Mouse (Mus musculus): ENCODE data around the gene C2cd5. TPM values are rescaled to one million over a fixed set of nuclear protein-coding genes. Genes with fewer than 3 reads are reported as not detected.

The C2cd5 gene
- polyA plus RNA-seq, 1 experiment from 2014 or later: 9.0 TPM

- DNase-seq (ENCODE audit: low spot score) (no peak), ATAC-seq (0 out of 2 replicates have a peak, but pooled peaks have one; percentile 6)
- Histone ChIP-seq H3K27ac (ENCODE audit: low read length) (no peak within 1 kb of the TSS), H3K36me3 (ENCODE audit: insufficient read depth, low read length) (no peaks in the 10 kb centered on the region), H3K4me1 (ENCODE audit: insufficient read depth, low read depth, low read length) (peaks cover 4% of the 10 kb centered on the region; the same call in 1 of the 2 replicates), H3K9me3 (ENCODE audit: low read length) (no peaks in the 10 kb centered on the region), H3K27me3 (replicated peaks; ENCODE audit: insufficient read depth, low read length) (peaks cover 31% of the 10 kb centered on the region), H3K4me3 (ENCODE audit: low read depth, low read length) (peak within 1 kb of the TSS; percentile 38), H3K9ac (replicated peaks; ENCODE audit: low read depth) (no peak within 1 kb of the TSS), H3K4me2 (replicated peaks; ENCODE audit: low read depth, low read length) (peak within 1 kb of the TSS; percentile 65)
- TF ChIP-seq EP300 (IDR thresholded peaks at IDR 0.05) (no peak), CTCF (IDR thresholded peaks at IDR 0.05) (no peak)
- WGBS: under 1% methylated on average over 44 of the region's 45 CpGs
These were observed 135.8 kb downstream of the C2cd5 start, which contains the start of gene St8sia1 for GRCm38 (mm10) chr6:142964076-142964530. Gene St8sia1, minus strand, starts transcription at chr6:142964452.

GRCm38 (mm10) chr6:142963480-142964075 is 136.4 kb downstream of the C2cd5 start:
- WGBS: 25% methylated on average over 30 of the region's 30 CpGs
- H3K4me1 ChIP-seq (ENCODE audit: insufficient read depth, low read depth, low read length): peaks cover 4% of the 10 kb centered on the region; the same call in 1 of the 2 replicates
- H3K4me3 ChIP-seq (ENCODE audit: low read depth, low read length): peak overlapping the region; percentile 38; the same call in 1 of the 2 replicates
- H3K36me3 ChIP-seq (ENCODE audit: insufficient read depth, low read length): no peaks in the 10 kb centered on the region
- H3K27me3 ChIP-seq (replicated peaks; ENCODE audit: insufficient read depth, low read length): peaks cover 31% of the 10 kb centered on the region
- DNase-seq (ENCODE audit: low spot score) (no peak), ATAC-seq (no peak)
- TF ChIP-seq CTCF (IDR thresholded peaks at IDR 0.05): no peak
- TF ChIP-seq EP300 (IDR thresholded peaks at IDR 0.05): no peak
- no peak overlapping the region for H3K9ac ChIP-seq (replicated peaks; ENCODE audit: low read depth)
- no peak overlapping the region for H3K27ac ChIP-seq (ENCODE audit: low read length)
- H3K4me2 ChIP-seq (replicated peaks; ENCODE audit: low read depth, low read length): peak overlapping the region; percentile 65; the same call in 1 of the 2 replicates
- H3K9me3 ChIP-seq (ENCODE audit: low read length): no peaks in the 10 kb centered on the region

GRCm38 (mm10) chr6:142962881-142963280 is 137.1 kb downstream of the C2cd5 start:
- no peak overlapping the region for H3K27ac ChIP-seq (ENCODE audit: low read length)
- H3K9me3 ChIP-seq (ENCODE audit: low read length): no peaks in the 10 kb centered on the region
- peaks cover 4% of the 10 kb centered on the region; the same call in 1 of the 2 replicates for H3K4me1 ChIP-seq (ENCODE audit: insufficient read depth, low read depth, low read length)
- TF ChIP-seq EP300 (IDR thresholded peaks at IDR 0.05): no peak
- TF ChIP-seq CTCF (IDR thresholded peaks at IDR 0.05): no peak
- no peak overlapping the region for H3K4me3 ChIP-seq (ENCODE audit: low read depth, low read length)
- WGBS: 90% methylated on average over 14 of the region's 14 CpGs
- no peak for DNase-seq (ENCODE audit: low spot score)
- H3K27me3 ChIP-seq (replicated peaks; ENCODE audit: insufficient read depth, low read length): peaks cover 31% of the 10 kb centered on the region
- no peaks in the 10 kb centered on the region for H3K36me3 ChIP-seq (ENCODE audit: insufficient read depth, low read length)
- no peak overlapping the region for H3K9ac ChIP-seq (replicated peaks; ENCODE audit: low read depth)
- no peak overlapping the region for H3K4me2 ChIP-seq (replicated peaks; ENCODE audit: low read depth, low read length)
- ATAC-seq: no peak

DNA sequence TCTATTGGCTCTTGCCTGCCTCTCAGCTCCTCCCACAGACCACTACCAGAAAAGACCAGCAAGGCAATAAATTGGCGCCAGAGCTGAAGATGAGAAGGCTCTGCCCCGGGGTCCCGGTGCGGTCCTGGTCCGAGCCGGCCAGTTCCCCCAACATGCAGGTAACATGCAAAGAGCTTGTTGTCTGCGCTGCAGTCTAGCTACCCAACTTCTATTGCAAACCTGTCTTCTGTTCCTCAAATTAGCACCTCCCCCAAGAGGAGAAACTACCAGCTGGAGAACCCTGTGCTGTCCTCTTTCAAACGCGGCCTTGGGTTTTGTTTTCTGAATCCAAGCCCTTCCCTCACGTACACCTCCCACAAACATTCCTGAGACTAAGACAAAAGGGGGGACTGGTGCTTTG is 137.5 kb downstream of the C2cd5 start:
- TF ChIP-seq CTCF (IDR thresholded peaks at IDR 0.05) (no peak), EP300 (IDR thresholded peaks at IDR 0.05) (no peak)
- H3K9ac ChIP-seq (replicated peaks; ENCODE audit: low read depth): no peak overlapping the region
- H3K36me3 ChIP-seq (ENCODE audit: insufficient read depth, low read length): no peaks in the 10 kb centered on the region
- H3K4me2 ChIP-seq (replicated peaks; ENCODE audit: low read depth, low read length): no peak overlapping the region
- 82% methylated on average over 10 of the region's 10 CpGs for WGBS
- peaks cover 4% of the 10 kb centered on the region; the same call in 1 of the 2 replicates for H3K4me1 ChIP-seq (ENCODE audit: insufficient read depth, low read depth, low read length)
- ATAC-seq (no peak), DNase-seq (ENCODE audit: low spot score) (no peak)
- H3K27ac ChIP-seq (ENCODE audit: low read length): no peak overlapping the region
- no peak overlapping the region for H3K4me3 ChIP-seq (ENCODE audit: low read depth, low read length)
- peaks cover 31% of the 10 kb centered on the region for H3K27me3 ChIP-seq (replicated peaks; ENCODE audit: insufficient read depth, low read length)
- H3K9me3 ChIP-seq (ENCODE audit: low read length): no peaks in the 10 kb centered on the region

DNA sequence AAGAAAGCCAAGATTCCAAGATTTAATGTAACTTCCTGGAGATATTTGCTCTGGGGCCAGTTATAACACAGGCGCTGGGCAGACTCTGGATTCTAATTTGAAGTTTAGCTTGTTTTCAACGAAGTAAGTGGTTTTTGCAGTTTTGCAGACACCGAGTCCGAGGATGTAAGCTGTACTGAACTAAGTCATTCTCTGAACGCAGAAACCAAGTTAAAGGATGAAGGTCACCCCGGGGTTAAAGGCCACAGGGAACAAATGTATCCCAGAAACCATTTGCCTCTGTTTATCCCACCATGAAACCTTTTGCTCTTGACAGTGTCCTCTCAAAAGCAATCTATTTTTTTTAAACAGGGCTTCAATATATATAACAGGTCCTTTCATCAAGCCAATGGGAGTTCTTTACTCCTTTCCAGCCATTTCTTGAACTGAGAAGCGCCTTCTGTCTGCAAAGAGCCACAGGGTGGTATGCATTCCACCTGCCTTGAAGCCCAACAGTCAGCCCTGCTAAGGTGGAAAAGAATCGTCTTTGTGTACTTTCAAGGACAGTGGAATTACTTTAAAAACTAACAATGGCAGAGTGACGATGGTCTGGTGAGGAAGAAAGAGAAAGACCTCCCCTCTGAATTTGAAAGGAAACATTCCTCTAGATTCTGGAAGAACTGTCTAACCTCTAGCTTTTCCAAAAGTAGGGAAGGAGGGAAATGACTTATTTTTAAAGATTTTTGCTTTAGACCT is 138.1 kb downstream of the C2cd5 start:
- DNase-seq (ENCODE audit: low spot score) (no peak), ATAC-seq (no peak)
- H3K9me3 ChIP-seq (ENCODE audit: low read length): no peaks in the 10 kb centered on the region
- H3K27me3 ChIP-seq (replicated peaks; ENCODE audit: insufficient read depth, low read length): peaks cover 31% of the 10 kb centered on the region
- TF ChIP-seq CTCF (IDR thresholded peaks at IDR 0.05) (no peak), EP300 (IDR thresholded peaks at IDR 0.05) (no peak)
- H3K4me3 ChIP-seq (ENCODE audit: low read depth, low read length): no peak overlapping the region
- H3K4me2 ChIP-seq (replicated peaks; ENCODE audit: low read depth, low read length): no peak overlapping the region
- no peak overlapping the region for H3K27ac ChIP-seq (ENCODE audit: low read length)
- H3K4me1 ChIP-seq (ENCODE audit: insufficient read depth, low read depth, low read length): peaks cover 4% of the 10 kb centered on the region; the same call in 1 of the 2 replicates
- no peaks in the 10 kb centered on the region for H3K36me3 ChIP-seq (ENCODE audit: insufficient read depth, low read length)
- no peak overlapping the region for H3K9ac ChIP-seq (replicated peaks; ENCODE audit: low read depth)
- 75% methylated on average over 9 of the region's 9 CpGs for WGBS

Other genes with a start within 250 kb of the C2cd5 start
- gene St8sia1, start 135.7 kb downstream of the C2cd5 start, polyA plus RNA-seq (2015; fragmentation: Nextera tagmentation; extraction: Ambion mirVana): 0.11 and 0.23 TPM in 2 replicates
- 11.1 and 12.6 TPM in 2 replicates for gene Etnk1, start 67.1 kb upstream of the C2cd5 start, polyA plus RNA-seq (2015; fragmentation: Nextera tagmentation; extraction: Ambion mirVana)

All from lung, postnatal 0 days (tissue).